Mouse (Mus musculus) thymus, adult 2 months (tissue): ENCODE data around the gene Eif2s2.

Experiments used
- CTCF ChIP-seq: fragments of 200-500 bp; IDR thresholded peaks from 2 replicates; pipeline ENCODE4 v1.5.1; 2012; ENCODE audit warnings: mild to moderate bottlenecking, control low read depth, low read length, moderate library complexity, borderline replicate concordance; ENCODE audit not compliant: control insufficient read depth, poor library complexity, insufficient read depth; ENCODE audit errors: extremely low read depth
- POLR2A ChIP-seq: fragments of 200-500 bp; IDR thresholded peaks from 2 replicates; pipeline ENCODE4 v1.6.1; 2012; ENCODE audit warnings: mild to moderate bottlenecking, low read length, control low read depth, moderate library complexity; ENCODE audit not compliant: control insufficient read depth, poor library complexity, insufficient read depth; ENCODE audit errors: extremely low read depth

- no peak for TF ChIP-seq CTCF
- no peak for TF ChIP-seq POLR2A
Measured at GRCm38 (mm10) chr2:154928298-154928697, 35.6 kb upstream of the Eif2s2 start.
